Mouse (Mus musculus) G1E (cell line): Measurements from ENCODE around the gene Fam69a. TPM values are rescaled to one million over a fixed set of nuclear protein-coding genes. Genes with fewer than 3 reads are reported as not detected.

Source experiments
- ATAC-seq: 2 replicates; pipeline ENCODE4 v1.8.0; 2016; ENCODE audit warnings: mild to moderate bottlenecking; ENCODE audit not compliant: insufficient number of reproducible peaks, poor library complexity, low FRiP score, severe bottlenecking; ENCODE audit errors: extremely low read depth
- DNase-seq: peaks from one replicate; pipeline ENCODE4 v3.0.0; 2012; ENCODE audit warnings: low spot score
- H3K27me3 ChIP-seq: 2 replicates; pipeline ENCODE4 v1.6.1; 2012; ENCODE audit warnings: mild to moderate bottlenecking, low read length, inconsistent platforms; ENCODE audit not compliant: insufficient read depth
- H3K36me3 ChIP-seq: replicated peaks from 2 replicates; pipeline ENCODE3; 2012; ENCODE audit warnings: mild to moderate bottlenecking, inconsistent platforms
- H3K4me1 ChIP-seq: 2 replicates; pipeline ENCODE4 v1.6.1; 2012; ENCODE audit warnings: low read depth, low read length, inconsistent platforms, mixed read lengths; ENCODE audit not compliant: insufficient read depth
- H3K4me3 ChIP-seq: 2 replicates; pipeline ENCODE4 v1.5.1; 2012; ENCODE audit warnings: low read depth, mild to moderate bottlenecking, inconsistent platforms, low read length, moderate library complexity, mixed read lengths
- H3K9me3 ChIP-seq: replicated peaks from 2 replicates; pipeline ENCODE4 v1.6.1; 2012; ENCODE audit warnings: inconsistent platforms
- CTCF ChIP-seq: IDR thresholded peaks from 2 replicates; pipeline ENCODE4 v1.5.1; 2012; ENCODE audit warnings: low read depth, low read length, inconsistent platforms, mixed read lengths
- GATA1 ChIP-seq: IDR thresholded peaks from 2 replicates; pipeline ENCODE4 v1.6.1; 2012; ENCODE audit warnings: borderline replicate concordance, low read length, inconsistent platforms, mixed read lengths
- GATA2 ChIP-seq: IDR thresholded peaks from 2 replicates; pipeline ENCODE4 v1.6.1; 2012; ENCODE audit warnings: low read depth, low read length, inconsistent platforms, borderline replicate concordance
- POLR2AphosphoS5 ChIP-seq: IDR thresholded peaks from 2 replicates; pipeline ENCODE4 v1.6.1; 2012; ENCODE audit warnings: low read depth, low read length, inconsistent platforms; ENCODE audit not compliant: insufficient replicate concordance
- TAL1 ChIP-seq: conservative IDR thresholded peaks from 2 replicates; pipeline ENCODE4 v1.6.1; 2012; ENCODE audit warnings: low read depth, low read length, inconsistent platforms, mixed read lengths
- polyA plus RNA-seq: library from polyadenylated mRNA; stranded (reverse); fragments of >175 nt; gene quantifications from 2 replicates; pipeline ENCODE4 v1.2.3, GENCODE M21; 2012
- total RNA-seq, 2 experiments: library from RNA; stranded (forward) in 1 of 2; stranded (reverse) in 1 of 2; fragments of 200-1000 nt in 1 of 2; fragments of >200 nt in 1 of 2; fragmentation: Nextera tagmentation in 1 of 2; gene quantifications; 2 replicates each; pipeline ENCODE4 v1.2.3; 2014 to 2017

Fam69a gene
- total and polyA plus RNA-seq, 3 experiments: 2.3 to 52.3 (median 25.8) TPM

DNA sequence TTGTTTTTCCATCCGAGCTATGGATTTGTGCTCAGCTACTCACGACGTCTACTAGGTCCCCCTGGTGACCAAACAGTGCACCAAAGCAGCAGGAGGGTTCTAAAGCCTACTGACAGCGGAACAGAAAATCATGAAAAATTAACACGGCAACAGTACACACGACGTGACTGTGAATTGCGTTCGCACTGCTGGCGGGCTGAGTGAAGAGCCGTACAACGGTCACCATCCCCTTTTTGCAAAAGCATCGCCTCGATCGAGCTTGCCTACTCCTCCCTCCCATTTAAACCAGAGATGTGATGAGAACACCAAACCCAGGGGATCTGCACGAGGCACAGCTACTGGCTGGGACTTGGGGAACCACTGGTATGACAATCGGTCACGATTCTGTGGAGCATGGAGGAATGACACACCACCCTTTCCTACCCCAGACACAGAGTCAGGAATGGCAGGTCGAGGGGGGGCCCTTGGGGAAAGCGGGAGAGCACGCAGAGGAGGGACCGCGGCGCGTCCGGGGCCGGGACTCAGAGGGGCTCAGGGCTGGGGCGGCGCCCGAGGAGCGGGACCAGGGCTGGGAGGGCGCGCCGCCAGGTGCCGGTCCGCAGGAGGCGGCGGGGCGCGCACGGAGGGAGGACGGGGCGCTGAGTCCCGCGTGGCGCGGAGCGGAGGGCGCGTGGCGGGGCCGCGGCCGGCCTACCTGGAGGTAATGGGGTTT is 474 bp downstream of the Fam69a start:
- Histone ChIP-seq H3K9me3 (no peaks in the 10 kb centered on the region), H3K4me1 (peaks cover 62% of the 10 kb centered on the region), H3K27me3 (no peaks in the 10 kb centered on the region), H3K4me3 (peak overlapping the region; percentile 94), H3K36me3 (peaks cover 18% of the 10 kb centered on the region)
- TF ChIP-seq GATA1: no peak
- TF ChIP-seq GATA2: no peak
- TF ChIP-seq TAL1: no peak
- DNase-seq (peak; percentile 39), ATAC-seq (peak; percentile 62)

DNA sequence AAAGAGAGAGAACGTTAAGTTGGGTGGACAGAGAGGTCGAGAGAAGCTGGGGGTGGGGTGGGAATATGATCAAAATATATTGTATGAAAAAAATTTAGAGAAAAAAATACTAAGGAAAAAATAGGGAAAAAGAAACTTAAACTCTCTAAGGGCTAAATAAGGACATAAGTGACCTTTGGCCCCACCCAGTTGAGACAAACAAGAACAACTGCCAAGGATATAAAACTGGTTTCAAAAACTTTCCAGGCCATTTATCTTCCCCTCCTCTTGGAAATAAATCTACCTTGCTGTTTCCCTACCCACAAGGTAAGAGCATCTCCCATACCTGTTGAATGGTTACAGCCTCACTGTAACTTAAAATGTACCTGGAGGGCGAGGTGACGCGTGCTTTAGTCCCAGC is 2.9 kb downstream of the Fam69a start:
- Histone ChIP-seq H3K36me3 (peaks cover 21% of the 10 kb centered on the region), H3K27me3 (no peaks in the 10 kb centered on the region), H3K9me3 (no peaks in the 10 kb centered on the region), H3K4me3 (no peak overlapping the region), H3K4me1 (peaks cover 70% of the 10 kb centered on the region)
- TF ChIP-seq POLR2AphosphoS5 (no peak), GATA1 (no peak), CTCF (no peak), GATA2 (no peak), TAL1 (no peak)
- DNase-seq (no peak), ATAC-seq (no peak)

DNA sequence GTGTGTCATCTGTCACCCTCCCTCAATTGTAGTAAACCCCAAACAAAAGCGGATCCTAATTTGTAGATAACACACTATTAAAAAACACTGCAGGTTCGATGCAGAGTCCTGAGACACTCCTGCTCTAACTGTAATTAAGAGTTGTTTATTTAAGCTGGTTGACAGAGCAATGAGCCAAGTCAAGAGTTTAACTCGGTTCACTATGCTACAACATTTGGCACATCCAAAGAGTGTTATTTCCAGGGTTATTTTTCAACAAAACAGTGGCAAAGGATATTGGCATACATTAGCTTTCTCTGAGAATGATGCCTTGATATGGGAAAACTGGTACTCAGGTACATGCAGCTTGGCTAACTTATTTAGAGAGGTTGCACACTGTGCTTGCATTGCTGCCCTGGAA is 4.9 kb downstream of the Fam69a start:
- ATAC-seq: no peak
- peaks cover 86% of the 10 kb centered on the region for H3K4me1 ChIP-seq
- peaks cover 21% of the 10 kb centered on the region for H3K36me3 ChIP-seq
- no peaks in the 10 kb centered on the region for H3K27me3 ChIP-seq
- no peak overlapping the region for H3K4me3 ChIP-seq
- H3K9me3 ChIP-seq: no peaks in the 10 kb centered on the region
- DNase-seq: no peak
- no peak for TF ChIP-seq TAL1
- no peak for TF ChIP-seq POLR2AphosphoS5
- no peak for TF ChIP-seq GATA1
- TF ChIP-seq CTCF: no peak
- no peak for TF ChIP-seq GATA2

DNA sequence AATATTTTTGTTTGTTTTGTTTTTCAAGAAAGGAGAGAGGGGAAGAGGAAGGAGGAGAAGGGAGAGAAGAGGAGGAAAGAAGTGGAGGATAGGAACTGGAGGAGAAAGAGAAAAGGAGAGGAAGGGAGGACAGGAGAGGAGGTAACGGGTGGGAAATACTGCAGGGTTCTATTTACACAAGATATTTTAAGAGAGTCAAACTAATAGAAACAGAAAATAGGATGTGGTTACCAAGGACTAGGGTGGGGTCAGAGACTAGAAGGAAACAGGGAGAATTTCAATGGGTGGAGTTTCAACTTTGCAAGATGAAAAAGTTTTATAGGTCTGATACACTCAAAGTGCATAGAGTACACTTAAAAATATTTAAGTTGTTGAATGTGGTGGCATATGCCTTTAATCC is 7.0 kb downstream of the Fam69a start:
- Histone ChIP-seq H3K4me3 (no peak overlapping the region; the same call in 1 of the 2 replicates), H3K27me3 (no peaks in the 10 kb centered on the region), H3K36me3 (peaks cover 22% of the 10 kb centered on the region), H3K4me1 (peaks cover 76% of the 10 kb centered on the region), H3K9me3 (no peaks in the 10 kb centered on the region)
- TF ChIP-seq GATA1 (no peak), GATA2 (no peak), CTCF (no peak), TAL1 (no peak), POLR2AphosphoS5 (no peak)
- ATAC-seq (peak; percentile 24; the same call in 1 of the 2 replicates), DNase-seq (peak; percentile 66)

DNA sequence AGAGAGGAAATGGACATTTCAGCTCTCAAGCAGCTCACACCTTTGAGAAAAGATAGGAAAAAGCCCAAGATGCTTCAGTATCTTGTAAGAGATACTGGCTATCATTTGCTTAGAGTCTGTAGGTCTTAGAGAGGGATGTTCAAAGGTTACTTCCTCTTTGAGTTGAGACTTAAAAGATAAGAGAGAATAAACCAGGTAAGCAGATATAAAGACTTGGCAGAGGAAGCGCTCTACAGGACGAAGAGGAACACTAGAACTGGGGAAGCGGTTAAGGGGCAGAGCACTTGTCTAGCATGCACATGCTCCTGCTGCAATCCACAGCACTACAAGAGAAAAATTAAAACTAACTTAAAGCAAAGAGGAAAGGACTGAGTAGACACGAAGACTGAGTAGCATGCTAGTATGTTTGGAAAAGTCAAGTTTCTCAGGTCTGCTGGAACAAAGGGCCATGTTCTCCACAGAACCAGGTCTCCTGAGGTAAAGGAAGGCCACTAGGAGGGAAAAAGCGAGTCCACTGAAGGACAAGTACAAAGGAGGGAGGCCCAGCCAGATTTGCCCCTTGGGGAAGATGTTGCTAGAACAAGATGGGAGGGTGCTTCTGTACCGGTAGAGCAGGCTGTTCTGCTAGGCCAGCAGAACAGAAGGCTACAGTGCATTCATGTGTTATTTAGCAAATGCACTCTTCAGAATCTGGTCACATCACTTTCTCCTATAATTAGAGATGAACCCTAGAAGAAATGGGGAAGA is 8.4 kb downstream of the Fam69a start:
- H3K4me3 ChIP-seq: no peak overlapping the region; the same call in 1 of the 2 replicates
- TF ChIP-seq POLR2AphosphoS5 (no peak), CTCF (no peak), GATA2 (no peak), GATA1 (no peak), TAL1 (no peak)
- peaks cover 16% of the 10 kb centered on the region for H3K36me3 ChIP-seq
- H3K4me1 ChIP-seq: peaks cover 71% of the 10 kb centered on the region
- DNase-seq: no peak
- H3K9me3 ChIP-seq: no peaks in the 10 kb centered on the region
- H3K27me3 ChIP-seq: no peaks in the 10 kb centered on the region
- peak; percentile 29; the same call in 1 of the 2 replicates for ATAC-seq

DNA sequence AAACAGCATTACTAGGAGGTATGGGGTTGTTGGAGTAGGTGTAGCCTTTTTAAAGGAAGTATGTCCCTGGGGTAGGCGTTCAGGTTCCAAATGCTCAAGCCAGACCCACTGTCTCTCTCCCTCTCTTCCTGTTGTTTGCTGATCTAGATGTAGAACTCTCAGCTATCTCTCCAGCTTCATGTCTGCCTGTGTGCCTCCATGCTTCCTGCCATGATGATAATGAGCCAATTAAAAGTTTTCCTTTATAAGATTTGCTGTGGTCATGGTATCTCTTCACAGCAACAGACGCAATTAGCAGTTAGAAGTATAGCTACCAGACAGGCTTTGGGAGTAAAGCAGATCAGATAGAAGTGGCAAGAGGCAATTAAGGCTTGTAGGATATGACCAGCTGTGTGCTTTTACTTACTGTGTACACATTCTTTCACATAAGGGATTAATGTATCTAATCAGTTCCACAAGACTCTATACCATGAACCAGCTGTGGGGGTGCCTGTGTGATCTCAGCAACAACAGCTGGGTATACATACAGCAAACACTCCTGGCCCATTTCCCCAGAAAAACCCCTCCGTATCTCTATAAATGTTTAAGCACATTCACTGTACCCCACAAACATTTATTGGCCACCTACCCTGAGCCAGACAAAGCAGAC is 9.1 kb downstream of the Fam69a start:
- peak; percentile 11; the same call in 1 of the 2 replicates for ATAC-seq
- Histone ChIP-seq H3K4me1 (peaks cover 73% of the 10 kb centered on the region), H3K4me3 (no peak overlapping the region; the same call in 1 of the 2 replicates), H3K36me3 (peaks cover 15% of the 10 kb centered on the region), H3K27me3 (no peaks in the 10 kb centered on the region), H3K9me3 (no peaks in the 10 kb centered on the region)
- no peak for TF ChIP-seq CTCF
- TF ChIP-seq TAL1: no peak
- no peak for TF ChIP-seq POLR2AphosphoS5
- no peak for TF ChIP-seq GATA2
- no peak for TF ChIP-seq GATA1
- no peak for DNase-seq
